Mouse (Mus musculus): ENCODE results near the gene Dcbld2.
A peak's percentile ranks its signal among the peaks of the same experiment; 100 is the strongest.

Dcbld2 gene

DNA sequence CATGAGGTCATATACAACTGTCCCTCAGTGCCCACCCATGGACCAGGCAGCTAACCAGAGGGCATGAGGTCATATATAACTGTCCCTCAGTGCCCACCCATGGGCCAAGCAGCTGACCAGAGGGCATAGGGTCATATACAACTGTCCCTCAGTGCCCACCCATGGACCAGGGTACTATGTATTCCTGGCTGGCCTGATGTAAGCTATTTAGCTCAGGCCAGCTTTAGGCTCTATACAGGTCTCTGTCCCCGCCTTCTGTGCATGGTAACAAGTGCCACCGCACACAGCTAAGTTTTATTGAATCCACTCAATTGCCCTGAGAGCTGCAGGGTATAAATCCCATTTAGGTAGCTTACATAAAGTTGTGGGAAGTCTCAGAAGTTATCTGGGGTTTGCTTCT lies 7.3 kb downstream of the Dcbld2 start:
- DNase-seq (ENCODE audit: low read depth, low spot score) = no peak
- H3K36me3 ChIP-seq (ENCODE audit: control insufficient read depth, insufficient read depth, low read length, poor library complexity, severe bottlenecking) = no peaks in the 10 kb centered on the region
- H3K27me3 ChIP-seq (ENCODE audit: control insufficient read depth, insufficient read depth, low read length, poor library complexity, severe bottlenecking) = no peaks in the 10 kb centered on the region; the same call in 1 of the 2 replicates

GRCm38 (mm10) chr16:58421696-58422354 lies 13.6 kb downstream of the Dcbld2 start:
- Histone ChIP-seq H3K36me3 (ENCODE audit: control insufficient read depth, insufficient read depth, low read length, poor library complexity, severe bottlenecking) (no peaks in the 10 kb centered on the region), H3K27me3 (ENCODE audit: control insufficient read depth, insufficient read depth, low read length, poor library complexity, severe bottlenecking) (no peaks in the 10 kb centered on the region)
- DNase-seq (ENCODE audit: low read depth, low spot score) = no peak

GRCm38 (mm10) chr16:58430246-58430645 lies 22.0 kb downstream of the Dcbld2 start:
- H3K36me3 ChIP-seq (ENCODE audit: control insufficient read depth, insufficient read depth, low read length, poor library complexity, severe bottlenecking) = no peaks in the 10 kb centered on the region
- no peak for DNase-seq (ENCODE audit: low read depth, low spot score)
- no peaks in the 10 kb centered on the region; the same call in 1 of the 2 replicates for H3K27me3 ChIP-seq (ENCODE audit: control insufficient read depth, insufficient read depth, low read length, poor library complexity, severe bottlenecking)

GRCm38 (mm10) chr16:58432384-58432783 lies 24.1 kb downstream of the Dcbld2 start:
- no peak for DNase-seq (ENCODE audit: low read depth, low spot score)
- Histone ChIP-seq H3K27me3 (ENCODE audit: control insufficient read depth, insufficient read depth, low read length, poor library complexity, severe bottlenecking) (no peaks in the 10 kb centered on the region; the same call in 1 of the 2 replicates), H3K36me3 (ENCODE audit: control insufficient read depth, insufficient read depth, low read length, poor library complexity, severe bottlenecking) (no peaks in the 10 kb centered on the region)

DNA sequence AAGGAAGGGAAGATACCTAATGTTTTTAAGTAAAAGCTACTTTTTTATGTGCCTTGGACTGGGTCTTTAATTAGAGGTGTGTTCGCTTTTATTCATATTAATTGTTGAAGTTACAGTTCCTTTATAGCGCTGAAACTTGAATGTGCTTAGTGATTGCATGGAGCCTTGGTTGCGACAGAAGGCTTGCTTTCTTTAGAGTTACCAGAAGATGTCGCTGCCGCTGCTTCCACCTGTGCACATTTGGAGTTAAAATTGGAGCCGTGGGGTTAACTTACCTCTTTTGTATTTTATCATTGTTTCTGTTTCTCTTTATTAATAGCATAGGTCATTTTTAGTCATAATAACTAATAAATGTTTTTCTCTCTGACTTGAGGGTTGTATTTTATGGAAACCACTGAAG lies 36.5 kb downstream of the Dcbld2 start:
- DNase-seq (ENCODE audit: low read depth, low spot score) = peak; percentile 41
- H3K27me3 ChIP-seq (ENCODE audit: control insufficient read depth, insufficient read depth, low read length, poor library complexity, severe bottlenecking) = no peaks in the 10 kb centered on the region

GRCm38 (mm10) chr16:58446281-58447259 lies 38.3 kb downstream of the Dcbld2 start:
- DNase-seq (ENCODE audit: low read depth, low spot score) = no peak
- Histone ChIP-seq H3K36me3 (ENCODE audit: control insufficient read depth, insufficient read depth, low read length, poor library complexity, severe bottlenecking) (no peaks in the 10 kb centered on the region), H3K27me3 (ENCODE audit: control insufficient read depth, insufficient read depth, low read length, poor library complexity, severe bottlenecking) (no peaks in the 10 kb centered on the region)

More for the DNA sequence above, 36.5 kb downstream of the Dcbld2 start:
- H3K36me3 ChIP-seq (ENCODE audit: control insufficient read depth, insufficient read depth, low read length, poor library complexity, severe bottlenecking) = no peaks in the 10 kb centered on the region

DNA sequence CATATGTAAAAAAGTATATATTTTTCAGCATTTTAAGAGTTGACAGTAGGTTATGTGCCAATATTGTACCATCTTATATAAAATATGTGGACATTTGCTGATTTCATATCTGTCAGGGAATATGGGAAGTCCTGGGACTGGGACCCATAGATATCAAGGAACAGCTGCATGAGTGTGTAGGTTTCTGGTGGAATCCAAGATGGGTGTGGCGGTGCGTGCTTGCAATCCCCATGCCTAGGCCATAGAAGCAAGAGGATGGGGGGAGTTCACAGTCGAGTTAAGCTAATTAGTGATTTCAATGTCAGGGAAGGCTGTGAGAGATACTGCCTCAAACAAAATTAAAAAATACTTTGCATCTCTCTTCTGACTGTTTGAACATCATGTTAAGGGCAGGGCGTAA lies 40.8 kb downstream of the Dcbld2 start:
- DNase-seq (ENCODE audit: low read depth, low spot score) = no peak
- no peaks in the 10 kb centered on the region for H3K27me3 ChIP-seq (ENCODE audit: control insufficient read depth, insufficient read depth, low read length, poor library complexity, severe bottlenecking)

GRCm38 (mm10) chr16:58450648-58451047 lies 42.4 kb downstream of the Dcbld2 start:
- Histone ChIP-seq H3K36me3 (ENCODE audit: control insufficient read depth, insufficient read depth, low read length, poor library complexity, severe bottlenecking) (no peaks in the 10 kb centered on the region), H3K27me3 (ENCODE audit: control insufficient read depth, insufficient read depth, low read length, poor library complexity, severe bottlenecking) (no peaks in the 10 kb centered on the region)
- no peak for DNase-seq (ENCODE audit: low read depth, low spot score)

More for the DNA sequence above, 40.8 kb downstream of the Dcbld2 start:
- no peaks in the 10 kb centered on the region for H3K36me3 ChIP-seq (ENCODE audit: control insufficient read depth, insufficient read depth, low read length, poor library complexity, severe bottlenecking)

DNA sequence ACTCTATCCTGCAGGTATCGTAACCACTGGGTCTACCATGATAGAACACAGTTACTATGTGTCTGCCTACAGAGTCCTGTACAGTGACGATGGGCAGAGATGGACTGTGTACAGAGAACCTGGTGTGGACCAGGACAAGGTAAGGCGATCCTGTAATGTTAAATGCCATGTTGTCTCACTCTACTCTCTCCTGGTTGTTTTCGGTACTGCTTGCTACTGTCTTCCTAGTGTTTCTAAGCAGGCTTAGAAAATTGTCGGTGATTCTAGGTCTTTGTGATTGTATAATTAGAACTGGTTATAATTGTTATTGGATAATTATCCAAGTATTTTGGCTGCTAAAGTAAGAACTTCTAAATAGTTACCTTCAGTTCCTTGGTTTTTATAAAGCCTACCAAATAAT lies 43.4 kb downstream of the Dcbld2 start:
- Histone ChIP-seq H3K36me3 (ENCODE audit: control insufficient read depth, insufficient read depth, low read length, poor library complexity, severe bottlenecking) (no peaks in the 10 kb centered on the region), H3K27me3 (ENCODE audit: control insufficient read depth, insufficient read depth, low read length, poor library complexity, severe bottlenecking) (no peaks in the 10 kb centered on the region)
- no peak for DNase-seq (ENCODE audit: low read depth, low spot score)

DNA sequence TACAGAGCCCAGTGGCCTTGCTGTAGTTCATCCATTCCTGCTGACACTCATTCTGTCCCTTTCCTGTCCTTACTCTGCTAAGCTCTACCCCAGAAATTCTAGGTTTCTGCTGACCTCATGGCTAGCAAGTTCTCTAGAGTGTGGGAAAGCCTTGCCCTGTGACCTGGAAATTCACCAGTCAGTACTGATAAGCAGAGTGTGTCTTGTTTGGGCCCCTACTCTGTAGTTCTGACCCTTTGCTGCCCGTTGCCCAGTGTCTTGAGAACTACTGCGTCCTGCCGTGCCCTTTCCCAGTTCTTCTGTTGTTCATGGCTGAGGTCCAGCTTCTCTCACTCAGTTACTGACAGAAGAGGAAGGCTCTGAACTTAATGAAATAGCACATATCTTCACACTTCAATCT lies 44.9 kb downstream of the Dcbld2 start:
- no peak for DNase-seq (ENCODE audit: low read depth, low spot score)
- H3K27me3 ChIP-seq (ENCODE audit: control insufficient read depth, insufficient read depth, low read length, poor library complexity, severe bottlenecking) = no peaks in the 10 kb centered on the region
- no peaks in the 10 kb centered on the region for H3K36me3 ChIP-seq (ENCODE audit: control insufficient read depth, insufficient read depth, low read length, poor library complexity, severe bottlenecking)

- DNase-seq (ENCODE audit: low read depth, low spot score) = no peak
- H3K27me3 ChIP-seq (ENCODE audit: control insufficient read depth, insufficient read depth, low read length, poor library complexity, severe bottlenecking) = no peaks in the 10 kb centered on the region
These were observed 45.6 kb downstream of the Dcbld2 start for GRCm38 (mm10) chr16:58453820-58454219.

DNA sequence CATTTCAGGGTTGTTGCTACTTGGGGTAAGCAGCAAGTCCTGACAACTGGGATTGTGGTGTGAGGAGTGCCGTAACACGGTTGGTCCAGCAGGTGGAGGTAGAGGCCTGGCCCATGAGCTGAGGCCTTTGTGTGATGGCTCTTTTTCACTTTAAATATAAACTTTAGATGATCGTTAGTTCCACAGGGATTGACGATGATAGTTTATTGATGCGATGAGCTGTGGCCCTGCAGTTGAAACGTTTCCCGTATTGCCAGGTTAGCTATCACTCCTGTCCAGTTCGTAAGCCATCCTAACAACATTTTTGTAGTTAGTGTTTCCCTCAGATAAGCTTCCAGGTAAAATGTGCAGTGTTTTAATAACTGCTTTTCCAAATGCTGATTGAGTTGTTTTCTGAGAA lies 46.4 kb downstream of the Dcbld2 start:
- DNase-seq (ENCODE audit: low read depth, low spot score) = peak; percentile 82

More at GRCm38 (mm10) chr16:58453820-58454219, 45.6 kb downstream of the Dcbld2 start:
- H3K36me3 ChIP-seq (ENCODE audit: control insufficient read depth, insufficient read depth, low read length, poor library complexity, severe bottlenecking) = no peaks in the 10 kb centered on the region

DNA sequence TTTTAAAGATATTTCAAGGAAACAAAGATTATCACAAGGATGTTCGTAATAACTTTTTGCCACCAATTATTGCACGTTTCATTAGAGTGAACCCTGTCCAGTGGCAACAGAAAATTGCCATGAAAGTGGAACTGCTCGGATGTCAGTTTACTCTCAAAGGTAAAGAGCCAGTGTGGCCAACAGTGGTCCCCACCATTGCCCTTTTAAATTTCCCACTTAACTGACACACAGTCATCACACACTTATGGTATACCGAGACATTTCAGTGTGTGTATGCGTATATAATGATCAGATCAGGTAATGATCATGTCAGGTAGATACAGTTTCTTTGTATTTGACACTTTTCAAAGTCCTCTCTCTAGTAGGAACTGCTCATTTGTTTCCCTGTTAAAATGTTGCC lies 46.9 kb downstream of the Dcbld2 start:
- Histone ChIP-seq H3K36me3 (ENCODE audit: control insufficient read depth, insufficient read depth, low read length, poor library complexity, severe bottlenecking) (no peaks in the 10 kb centered on the region), H3K27me3 (ENCODE audit: control insufficient read depth, insufficient read depth, low read length, poor library complexity, severe bottlenecking) (no peaks in the 10 kb centered on the region)
- no peak for DNase-seq (ENCODE audit: low read depth, low spot score)

More for the DNA sequence above, 46.4 kb downstream of the Dcbld2 start:
- H3K36me3 ChIP-seq (ENCODE audit: control insufficient read depth, insufficient read depth, low read length, poor library complexity, severe bottlenecking) = no peaks in the 10 kb centered on the region
- no peaks in the 10 kb centered on the region for H3K27me3 ChIP-seq (ENCODE audit: control insufficient read depth, insufficient read depth, low read length, poor library complexity, severe bottlenecking)

DNA sequence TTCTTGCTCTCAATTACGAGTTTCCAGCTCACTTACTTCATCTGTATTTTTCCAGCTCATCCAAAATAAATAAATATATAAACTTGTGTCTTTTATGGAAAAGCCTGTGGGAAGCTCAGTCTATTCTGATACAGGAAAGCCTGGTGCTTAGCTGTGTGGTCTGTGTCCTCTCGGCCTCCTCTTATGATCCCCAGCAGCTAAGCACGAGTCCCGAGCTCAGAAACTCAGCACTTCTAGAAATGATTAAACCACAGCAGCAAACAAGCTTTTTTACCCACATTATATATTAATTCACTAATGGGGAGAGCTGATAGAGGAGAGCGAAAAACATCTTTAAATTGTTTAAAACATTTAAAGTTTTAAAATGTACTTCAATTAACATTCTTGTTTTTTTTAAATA lies 48.2 kb downstream of the Dcbld2 start:
- H3K36me3 ChIP-seq (ENCODE audit: control insufficient read depth, insufficient read depth, low read length, poor library complexity, severe bottlenecking) = no peaks in the 10 kb centered on the region

DNA sequence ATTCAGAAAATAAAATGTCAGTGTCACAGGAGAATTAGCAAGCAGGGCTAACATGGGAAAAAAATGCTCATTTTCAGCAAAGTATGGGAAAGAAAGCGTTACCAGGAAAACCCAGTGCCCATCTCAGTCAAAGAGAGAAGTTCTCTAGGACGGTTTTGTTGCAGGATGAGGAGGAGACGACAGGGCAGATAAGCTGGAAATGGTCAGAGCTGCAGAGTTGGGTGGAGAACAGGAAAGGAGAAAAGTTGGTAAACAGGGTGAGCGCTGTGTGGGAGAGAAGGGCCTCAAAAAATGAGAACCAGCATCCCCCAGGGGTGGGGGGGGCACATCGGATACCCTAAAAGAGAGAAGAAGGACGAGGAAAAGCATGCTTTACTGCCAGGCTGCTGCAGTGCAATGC lies 48.7 kb downstream of the Dcbld2 start:
- Histone ChIP-seq H3K36me3 (ENCODE audit: control insufficient read depth, insufficient read depth, low read length, poor library complexity, severe bottlenecking) (no peaks in the 10 kb centered on the region), H3K27me3 (ENCODE audit: control insufficient read depth, insufficient read depth, low read length, poor library complexity, severe bottlenecking) (no peaks in the 10 kb centered on the region)
- no peak for DNase-seq (ENCODE audit: low read depth, low spot score)

More for the DNA sequence above, 48.2 kb downstream of the Dcbld2 start:
- no peak for DNase-seq (ENCODE audit: low read depth, low spot score)
- H3K27me3 ChIP-seq (ENCODE audit: control insufficient read depth, insufficient read depth, low read length, poor library complexity, severe bottlenecking) = no peaks in the 10 kb centered on the region
